Mouse (Mus musculus) retina, postnatal 1 day (tissue): Measurements from ENCODE around the gene Tmem202.

ENCODE experiments used
- DNase-seq: peaks from one replicate; pipeline ENCODE4 v3.0.0-alpha.2; 2012

Tmem202 gene

DNA sequence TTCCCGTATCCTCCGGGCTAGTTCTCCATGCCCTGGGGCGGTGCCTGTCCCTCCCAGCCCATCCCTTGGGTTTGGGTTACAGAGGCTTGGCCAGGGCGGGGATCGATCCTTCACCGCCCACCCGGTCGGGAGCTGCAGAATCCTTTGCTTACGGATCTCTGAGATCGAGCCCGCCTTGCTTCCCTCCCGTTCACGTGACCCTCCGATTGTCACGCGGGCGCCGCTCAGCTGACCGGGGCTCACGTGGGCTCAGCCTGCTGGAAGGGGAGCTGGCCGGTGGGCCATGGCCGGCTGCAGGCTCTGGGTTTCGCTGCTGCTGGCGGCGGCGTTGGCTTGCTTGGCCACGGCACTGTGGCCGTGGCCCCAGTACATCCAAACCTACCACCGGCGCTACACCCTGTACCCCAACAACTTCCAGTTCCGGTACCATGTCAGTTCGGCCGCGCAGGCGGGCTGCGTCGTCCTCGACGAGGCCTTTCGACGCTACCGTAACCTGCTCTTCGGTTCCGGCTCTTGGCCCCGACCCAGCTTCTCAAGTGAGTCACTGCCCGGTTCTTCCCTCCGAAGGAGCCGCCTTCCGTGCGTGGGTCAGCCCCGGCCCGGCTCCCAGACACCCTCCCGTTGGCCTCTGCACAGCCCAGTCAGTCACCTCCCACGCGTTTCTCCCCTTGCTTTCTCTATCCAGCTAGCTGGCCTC lies at the start of gene Tmem202, which contains the start of gene Hexa:
Gene Tmem202, minus strand, starts transcription at position 407 of the 697 bp plus-strand sequence.
Gene Hexa, plus strand, starts transcription at position 100 of the 697 bp plus-strand sequence.
- peak; percentile 94 for DNase-seq

DNA sequence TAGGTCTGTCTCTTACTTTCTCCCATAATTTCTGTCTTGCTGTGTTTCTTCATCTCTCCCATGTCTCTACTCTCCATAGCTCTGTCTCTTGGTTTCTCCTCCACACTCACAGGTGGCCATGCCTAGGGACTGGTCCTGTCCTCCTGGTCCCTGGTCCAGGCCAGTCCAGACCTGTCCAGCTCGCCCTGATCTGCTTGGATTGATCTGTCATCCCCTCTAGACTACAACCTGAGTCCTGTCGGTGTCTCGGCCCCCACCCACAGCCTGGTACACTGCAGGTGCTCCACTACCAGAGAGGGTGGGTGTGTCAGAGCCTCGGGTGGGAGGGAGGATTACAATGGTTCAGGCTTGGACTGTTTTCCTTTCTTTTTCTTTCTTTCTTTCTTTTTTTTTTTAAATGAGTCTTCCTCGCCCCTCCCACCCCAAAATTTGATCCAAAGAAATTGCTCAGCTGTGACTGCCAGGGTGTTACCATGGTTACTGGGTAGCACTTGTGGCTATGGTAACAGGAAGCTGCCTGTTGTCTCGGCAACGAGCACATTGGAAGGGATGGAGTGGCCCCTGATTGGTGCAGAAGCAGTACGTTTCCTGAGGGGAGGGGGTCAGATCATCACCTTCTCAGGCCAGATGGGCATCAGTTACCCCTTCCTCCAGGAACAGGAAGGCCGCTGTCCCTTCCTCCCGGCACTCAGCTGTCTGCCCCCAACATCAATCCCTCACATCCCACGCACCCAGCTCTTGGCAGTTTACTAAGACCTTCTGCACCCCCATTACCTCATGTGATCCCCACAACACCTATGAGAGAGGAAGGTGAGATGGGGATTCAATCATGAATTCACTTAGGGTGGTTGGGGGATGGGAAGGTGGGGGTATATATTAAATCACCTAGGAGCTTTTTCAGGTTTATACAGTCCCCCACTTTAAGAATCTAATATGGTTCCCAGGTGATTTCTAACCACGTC lies 49.3 kb upstream of the Tmem202 start:
- DNase-seq, result peak; percentile 63

DNA sequence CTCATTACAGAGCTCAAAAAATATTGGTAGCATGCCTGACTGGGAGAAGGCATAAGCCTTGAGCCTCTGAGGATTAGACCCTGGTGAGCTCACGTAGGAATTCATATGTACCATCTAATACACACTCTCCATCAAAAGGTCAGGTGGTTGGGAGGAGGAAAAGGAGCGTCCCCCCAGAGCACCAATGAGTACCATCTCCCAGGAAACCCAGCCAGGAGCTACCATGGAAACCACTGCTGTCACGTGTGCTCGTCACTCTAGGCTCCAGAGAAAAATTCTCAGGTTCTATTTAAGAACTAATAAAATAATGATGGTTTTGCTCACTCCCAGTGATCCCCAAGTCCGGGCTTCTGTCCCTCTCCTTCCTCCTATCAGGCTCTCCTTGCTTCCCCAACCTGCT lies 48.6 kb upstream of the Tmem202 start:
- DNase-seq, result no peak

DNA sequence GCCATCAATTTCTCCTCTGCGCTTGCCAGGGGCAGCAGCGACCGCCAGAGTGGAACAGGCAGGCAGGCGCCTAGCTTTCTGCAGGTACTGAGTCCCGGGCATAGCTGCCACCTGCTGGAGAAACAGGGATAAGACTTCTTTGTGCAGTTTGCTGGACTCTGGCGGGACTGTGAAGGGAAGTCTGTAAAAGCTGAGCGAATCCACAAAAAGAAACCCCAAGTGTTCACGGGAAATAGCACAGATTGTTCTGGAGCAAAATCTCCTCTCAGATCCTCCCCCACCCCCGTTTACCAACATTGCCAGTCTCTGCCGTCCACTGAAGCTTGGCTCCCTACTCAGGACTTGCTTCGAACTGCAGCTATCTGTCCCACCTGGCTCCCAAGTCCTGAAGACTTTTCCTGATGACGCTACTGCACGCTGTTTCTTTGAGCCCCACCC lies 45.2 kb upstream of the Tmem202 start:
- DNase-seq, result peak; percentile 83

DNA sequence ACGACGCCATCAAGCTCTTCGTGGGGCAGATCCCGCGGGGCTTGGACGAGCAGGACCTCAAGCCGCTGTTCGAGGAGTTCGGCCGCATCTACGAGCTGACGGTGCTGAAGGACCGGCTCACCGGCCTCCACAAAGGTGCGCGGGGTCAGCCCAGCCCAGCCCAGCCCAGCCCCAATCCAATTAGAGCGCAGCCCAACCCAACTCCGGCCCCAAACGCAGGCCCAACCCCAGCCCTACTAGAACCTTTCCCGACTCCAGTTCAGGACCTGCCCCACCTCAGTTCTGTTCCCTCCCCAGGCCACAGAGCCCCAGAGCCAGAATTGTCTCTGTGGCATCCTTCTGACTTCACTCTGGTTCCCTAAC lies 38.8 kb upstream of the Tmem202 start:
- DNase-seq, result no peak

DNA sequence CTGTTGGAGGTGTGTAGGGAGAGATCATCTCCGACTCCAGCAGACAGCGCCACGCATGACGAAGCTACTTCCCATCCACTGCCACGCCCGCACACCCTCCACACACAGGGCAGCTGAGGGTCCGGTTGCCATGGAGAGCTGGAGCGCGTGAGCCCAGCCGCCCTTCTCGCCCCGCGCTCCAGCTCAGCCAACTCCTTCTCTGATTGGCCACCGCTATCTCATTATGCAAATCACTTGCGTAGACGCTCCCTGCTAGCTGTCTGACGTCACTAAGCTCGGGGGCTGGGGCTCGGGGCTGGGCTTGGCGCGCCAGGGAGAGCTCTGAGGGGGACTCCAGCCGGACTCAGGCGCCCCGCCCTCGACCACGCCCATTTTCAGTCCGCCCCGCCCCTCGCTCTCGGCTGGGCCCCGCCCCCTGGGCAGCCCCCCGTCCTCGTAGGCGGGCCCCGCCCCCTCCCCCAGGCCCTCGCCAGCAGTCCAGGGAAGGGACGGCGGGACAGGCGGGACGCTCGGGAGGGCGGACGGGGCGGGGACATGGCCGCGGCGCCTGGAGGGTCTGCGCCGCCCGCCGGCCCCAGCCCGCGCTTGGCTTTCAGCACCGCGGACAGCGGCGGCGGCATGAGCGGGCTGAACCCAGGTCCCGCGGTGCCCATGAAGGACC lies 38.3 kb upstream of the Tmem202 start, which contains the start of gene Celf6:
Gene Celf6, plus strand, starts transcription at position 74 of the 661 bp plus-strand sequence.
- DNase-seq, result peak; percentile 100

DNA sequence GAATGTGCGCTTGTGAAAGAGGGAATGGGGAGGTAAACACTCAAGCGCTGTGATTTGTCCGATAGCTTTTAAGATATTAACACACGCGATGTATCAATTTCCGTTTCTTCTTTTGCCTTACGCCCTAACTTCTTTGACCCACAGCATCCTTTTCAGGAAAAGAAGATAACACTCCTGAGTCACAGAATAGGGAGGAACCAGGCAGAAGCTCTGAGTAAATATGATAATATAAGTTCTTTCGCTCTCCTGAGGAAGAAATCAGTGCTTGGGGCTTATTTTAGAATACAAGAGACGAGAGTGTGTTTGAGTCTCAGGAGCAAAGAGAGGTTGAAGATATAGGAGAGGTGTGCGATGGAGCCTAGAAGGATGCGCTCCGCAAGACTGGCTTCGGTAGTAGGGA lies 37.8 kb upstream of the Tmem202 start:
- DNase-seq, result no peak

DNA sequence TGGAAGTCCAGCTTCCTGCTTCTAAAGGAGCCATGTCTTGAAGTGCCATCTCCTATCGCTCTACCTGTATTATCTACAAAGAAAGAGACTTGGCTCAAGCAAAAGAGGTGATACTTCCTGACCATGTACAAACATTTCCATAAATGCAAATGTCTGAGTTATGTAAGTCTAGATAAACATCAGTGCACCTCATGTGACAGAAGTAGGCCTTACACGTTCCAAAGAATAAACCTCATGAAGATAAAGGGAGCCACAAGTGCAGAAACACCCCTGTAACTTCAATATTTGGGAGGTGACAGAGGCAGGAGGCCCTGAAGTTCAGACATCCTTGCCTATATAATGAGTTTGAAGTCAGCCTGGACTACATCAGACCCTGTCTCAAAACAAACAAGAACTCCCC lies 32.2 kb upstream of the Tmem202 start:
- DNase-seq, result no peak

DNA sequence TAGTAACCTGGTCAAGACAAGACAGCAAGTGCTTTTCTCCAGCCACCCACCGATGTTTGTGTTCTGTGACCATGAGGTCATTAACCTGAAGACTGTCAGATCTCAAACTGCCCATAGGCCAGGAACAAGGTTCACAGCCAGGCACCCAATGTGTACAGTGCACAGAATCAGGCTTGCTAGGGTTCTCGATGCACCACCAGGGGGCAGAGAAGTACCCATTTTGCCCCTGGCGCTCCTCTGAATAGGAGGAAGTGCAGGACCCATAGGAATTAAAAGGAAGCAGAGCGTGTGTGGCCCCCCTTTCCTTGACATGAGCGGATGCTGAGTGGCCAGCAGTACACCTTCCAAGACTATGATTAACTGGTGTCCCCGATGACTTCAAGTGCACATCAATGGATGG lies 27.5 kb upstream of the Tmem202 start:
- DNase-seq, result peak; percentile 84

DNA sequence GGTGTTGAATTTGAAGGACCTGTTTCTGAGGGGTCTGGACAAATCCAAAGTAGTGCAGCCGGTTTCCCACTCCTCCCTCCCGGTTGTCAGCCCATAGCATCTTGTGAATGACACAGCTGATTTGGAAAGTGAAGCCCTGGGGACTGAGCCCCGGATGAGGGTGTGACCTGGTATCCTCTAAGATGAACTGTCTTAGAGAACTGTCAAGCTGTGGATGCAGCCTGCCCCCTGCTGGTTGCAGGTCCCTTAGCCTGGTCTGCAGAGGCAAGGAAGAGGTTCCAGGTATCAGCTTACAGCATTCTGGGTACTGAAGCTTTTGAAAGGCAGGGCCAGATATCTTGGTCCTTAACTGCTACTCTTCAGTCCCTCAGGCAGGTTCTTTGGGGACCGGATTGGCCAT lies 26.0 kb upstream of the Tmem202 start:
- DNase-seq, result peak; percentile 81

DNA sequence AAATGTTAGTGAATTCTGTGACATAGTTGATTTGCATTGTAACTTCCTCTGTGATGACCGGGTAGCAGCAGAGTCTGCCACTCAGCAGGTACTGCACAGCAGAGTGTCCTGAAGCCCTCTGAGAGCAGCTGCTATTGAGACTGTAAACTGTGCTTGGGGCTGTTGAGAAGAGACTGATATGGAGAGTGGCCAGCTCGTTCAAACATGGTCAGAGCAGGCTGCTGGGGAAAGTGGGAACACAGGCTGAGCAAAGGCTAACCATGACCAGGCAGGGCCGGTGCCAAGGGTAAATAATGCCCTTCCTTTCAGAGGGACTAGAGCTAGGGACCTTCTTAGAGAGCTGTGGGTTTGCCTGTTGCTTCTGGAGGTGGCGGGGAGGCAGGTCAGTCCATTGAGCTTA lies 14.1 kb upstream of the Tmem202 start:
- no peak for DNase-seq

DNA sequence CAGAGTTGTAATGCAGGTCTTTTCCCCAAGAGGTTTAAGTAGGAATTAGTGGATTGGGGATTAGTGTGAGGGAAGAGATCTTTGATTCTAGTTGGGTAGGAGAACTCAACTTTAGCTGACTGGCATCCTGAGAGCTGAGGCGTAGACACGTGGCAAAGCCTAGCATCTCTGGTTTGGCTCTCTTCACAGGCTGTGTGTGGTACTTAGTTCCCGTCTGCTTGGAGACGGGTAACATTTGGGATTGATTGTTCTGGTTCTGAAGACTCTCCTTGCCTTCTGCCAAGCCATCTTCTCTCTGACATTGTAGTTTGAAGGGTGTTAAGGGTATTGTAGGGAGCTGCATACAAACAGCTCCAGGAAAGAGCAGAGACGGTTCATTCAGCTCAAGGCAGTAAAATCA lies 13.0 kb upstream of the Tmem202 start:
- no peak for DNase-seq

DNA sequence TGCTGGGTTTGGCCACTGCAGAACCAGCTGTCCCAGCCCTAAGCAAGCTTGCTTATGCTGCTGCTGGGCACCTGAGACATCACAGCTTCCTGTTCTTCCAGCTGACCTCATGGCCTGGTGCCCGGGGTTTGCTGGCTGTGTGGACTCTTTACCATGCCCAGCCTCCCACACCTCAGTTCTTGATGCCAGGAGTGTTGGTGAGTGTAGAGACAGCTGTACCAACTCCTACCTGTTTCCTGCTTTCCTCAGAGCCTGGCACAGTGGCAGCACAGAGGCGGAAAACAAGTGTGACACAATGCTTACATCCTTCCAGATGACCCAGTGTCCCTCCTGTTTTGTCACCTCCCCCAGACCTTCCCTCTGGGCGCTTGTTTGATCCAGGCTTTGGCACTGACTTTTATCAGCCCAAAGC lies 12.0 kb upstream of the Tmem202 start:
- no peak for DNase-seq

DNA sequence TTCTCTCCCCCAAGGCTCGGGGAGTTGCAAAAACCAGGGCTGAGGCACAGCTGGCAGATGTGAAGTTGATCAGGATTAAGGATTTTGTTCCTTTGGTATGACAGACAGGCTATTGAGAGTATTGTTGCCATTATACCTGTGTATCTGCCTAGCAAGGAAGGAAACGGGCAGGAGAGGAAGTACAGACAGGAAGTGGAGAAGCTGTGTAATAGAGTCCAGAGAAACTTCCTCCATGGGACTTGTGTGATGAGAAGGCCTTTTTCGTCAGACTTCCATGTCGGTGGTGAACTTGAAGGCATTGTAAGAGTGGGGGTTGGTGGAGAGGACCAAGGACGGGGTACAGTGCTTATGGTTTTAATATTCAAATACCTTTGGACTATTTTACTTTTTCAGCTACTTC lies 11.4 kb upstream of the Tmem202 start:
- no peak for DNase-seq

DNA sequence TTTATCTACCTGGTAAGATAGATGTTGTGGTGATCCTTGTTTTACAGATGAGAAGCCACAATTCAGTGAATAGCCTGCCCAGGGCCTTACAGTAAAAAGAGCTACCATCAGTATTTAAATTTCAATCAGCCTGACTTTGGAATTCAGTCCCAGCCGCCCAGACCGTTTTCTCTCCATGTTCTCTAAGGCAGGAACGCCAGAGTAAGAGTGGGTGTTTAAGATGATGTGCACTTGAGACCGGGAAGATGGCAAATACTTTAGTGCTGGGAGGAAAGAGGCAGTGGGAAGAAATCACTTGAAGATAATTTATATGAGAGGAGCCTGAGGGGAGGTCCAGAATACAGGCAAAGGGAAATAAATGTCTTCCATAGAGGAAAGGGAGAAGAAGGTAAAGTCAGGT lies 10.4 kb upstream of the Tmem202 start:
- DNase-seq, result no peak

DNA sequence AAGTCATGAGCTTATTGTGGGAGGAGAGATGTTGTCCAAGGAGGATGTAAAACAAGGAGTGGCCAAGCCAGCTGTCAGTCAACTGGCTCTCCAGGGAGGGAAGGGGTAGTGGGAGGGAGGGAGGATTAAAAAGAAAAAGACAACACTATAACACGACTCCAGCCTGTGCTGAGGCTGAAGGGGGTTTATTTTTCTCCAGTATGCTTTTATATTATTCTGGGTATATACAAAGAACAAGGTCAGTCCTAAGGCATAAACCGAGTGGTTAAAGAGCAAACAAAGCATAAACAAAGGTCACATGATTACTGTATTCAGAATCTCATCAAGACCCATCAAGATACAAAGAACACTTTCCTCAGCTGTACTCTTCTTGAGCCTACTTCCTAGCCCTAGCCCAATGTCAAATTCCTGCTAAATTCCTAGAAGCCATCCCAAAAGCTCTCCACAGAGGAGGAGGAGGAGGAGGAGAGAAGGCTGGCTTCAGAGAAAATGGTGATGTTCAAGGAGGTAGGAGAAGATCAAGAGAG lies 9.4 kb upstream of the Tmem202 start:
- DNase-seq, result no peak

DNA sequence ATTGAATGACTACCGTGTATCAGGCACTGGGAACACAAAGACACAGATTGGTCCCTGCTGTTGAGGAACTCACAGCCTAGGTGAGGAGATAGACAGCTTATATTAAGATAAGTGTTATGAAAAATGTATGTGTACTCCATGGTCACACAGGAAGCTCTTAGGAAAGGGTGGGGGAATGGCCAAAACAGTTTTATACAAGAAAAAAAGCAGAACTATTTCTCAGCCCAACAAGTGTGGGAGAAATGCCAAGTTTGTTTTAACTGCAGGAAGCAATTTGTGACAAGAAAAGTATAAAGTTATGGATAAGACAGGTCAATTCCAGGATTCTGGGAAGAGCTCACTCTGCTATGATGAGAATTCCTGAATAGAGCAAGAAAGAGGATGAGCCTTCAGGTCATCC lies 8.2 kb upstream of the Tmem202 start:
- no peak for DNase-seq

DNA sequence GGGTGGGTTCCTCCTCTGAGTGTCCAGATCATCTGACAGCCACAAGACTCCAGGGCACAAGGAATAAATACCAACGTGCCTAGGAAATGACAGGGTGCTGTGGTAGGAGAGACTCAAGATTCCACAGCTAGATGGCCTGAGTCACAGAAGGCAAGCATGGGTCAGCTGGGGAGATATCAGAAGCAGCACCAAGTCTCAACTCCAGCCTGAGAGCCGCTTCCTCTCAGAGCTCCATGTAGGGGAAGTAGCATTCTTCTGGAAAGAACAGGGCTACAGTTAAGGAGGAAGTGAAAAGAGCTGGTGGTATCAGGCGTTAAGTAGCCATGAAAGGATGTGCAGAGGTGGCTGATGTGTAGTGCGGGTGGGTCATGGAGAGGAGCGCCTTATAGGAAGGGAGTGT lies 5.1 kb upstream of the Tmem202 start:
- no peak for DNase-seq

DNA sequence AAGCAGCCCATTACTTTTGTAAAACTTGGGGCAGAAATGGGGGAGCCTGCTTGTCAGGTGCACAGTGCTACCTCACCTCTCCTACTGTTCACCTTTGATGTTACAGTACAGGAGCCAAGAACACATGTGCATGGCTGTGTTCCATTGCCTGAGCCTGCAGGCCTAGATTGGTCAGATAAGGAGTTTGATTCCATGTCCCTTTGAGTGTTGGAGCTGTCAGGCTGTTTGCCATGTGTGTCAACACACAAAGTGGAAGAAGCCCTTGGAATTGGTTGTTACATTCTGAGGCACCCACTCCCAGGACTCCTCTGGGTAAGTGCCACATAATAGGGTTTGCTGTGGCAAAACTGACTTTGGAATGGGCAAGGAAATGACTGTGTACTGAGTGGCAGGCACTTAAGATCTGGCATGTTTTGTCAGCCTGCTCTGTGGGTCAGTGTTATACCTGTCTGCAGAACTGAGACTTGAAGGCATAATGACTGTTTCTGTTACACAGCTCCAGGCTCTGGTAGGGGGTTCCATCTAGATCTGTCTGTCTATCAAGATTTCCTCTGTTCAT lies 3.2 kb upstream of the Tmem202 start:
- DNase-seq, result no peak

DNA sequence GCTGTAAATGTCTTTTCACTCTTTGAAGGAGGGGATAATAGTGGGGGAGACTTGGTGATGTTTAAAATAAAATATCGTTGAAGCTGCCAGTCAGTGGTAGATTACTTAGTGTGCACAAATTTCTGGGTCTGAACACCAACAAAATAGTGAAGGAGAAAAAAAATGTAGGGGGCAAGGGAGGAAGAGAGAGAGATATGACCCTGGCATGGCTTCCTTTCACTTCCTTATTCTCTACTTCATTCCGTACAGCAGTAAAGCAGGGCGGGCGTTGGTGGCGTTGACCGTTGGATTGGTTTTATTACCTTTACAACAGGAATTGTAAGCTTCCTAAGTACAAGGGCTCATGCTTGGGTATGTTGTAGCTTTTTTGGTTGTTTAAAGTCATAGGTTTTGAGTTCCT lies 2.0 kb upstream of the Tmem202 start:
- no peak for DNase-seq

DNA sequence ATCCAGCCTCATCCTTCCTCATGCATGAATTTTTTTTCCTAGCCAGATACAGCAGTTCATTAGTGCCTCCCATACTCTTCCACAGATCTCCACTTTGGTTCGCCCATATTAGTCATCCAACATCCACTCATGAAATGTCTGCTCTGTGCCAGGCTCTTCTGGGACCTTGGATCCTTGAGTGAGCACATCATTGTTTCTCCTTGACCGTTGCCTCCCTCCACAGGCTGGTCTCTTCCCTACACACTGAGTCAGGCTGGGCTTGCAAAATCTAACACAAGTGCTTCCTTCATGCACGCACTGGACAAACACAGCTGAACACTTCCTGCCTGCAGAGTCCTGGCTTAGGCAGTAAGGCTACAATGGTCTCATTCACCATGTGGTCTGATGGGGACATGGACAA lies 2.0 kb downstream of the Tmem202 start:
- DNase-seq, result no peak

DNA sequence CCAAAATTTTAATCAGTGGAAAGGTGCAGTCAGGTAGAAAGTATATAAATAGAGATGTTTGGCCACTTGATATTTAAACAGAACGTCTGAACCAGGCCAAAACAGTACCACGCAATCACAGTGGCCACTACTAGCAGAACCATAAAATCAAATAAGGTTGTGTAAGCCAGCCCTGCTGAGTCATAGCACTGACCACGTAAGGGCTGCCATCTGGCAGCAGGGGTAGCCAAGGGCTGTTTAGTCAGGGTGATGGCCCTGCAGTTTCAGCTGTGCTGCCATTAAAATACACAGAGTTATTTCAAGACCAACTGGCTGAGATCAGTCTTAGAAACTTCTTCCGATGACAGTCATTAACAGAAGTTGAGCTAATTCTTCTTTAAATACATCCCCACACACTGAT lies 5.8 kb downstream of the Tmem202 start:
- DNase-seq, result no peak

DNA sequence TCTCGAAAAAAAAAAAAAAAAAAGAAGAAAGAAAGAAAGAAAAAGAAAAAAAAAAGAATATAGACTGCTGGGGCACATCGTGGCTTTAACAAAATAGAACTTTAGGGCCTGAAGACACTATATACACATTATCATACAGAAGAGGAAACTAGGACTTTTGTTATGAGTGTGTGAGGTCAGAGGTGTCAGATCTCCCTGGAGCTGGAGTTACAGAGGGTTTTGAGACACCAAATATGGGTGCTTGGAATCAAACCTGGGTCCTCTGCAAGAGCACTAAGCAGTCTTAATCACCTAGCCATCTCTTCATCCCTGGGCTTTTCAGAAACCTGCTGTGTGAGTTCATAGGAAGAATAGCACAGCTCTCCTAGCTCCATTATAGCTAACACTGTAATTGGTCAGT lies 6.2 kb downstream of the Tmem202 start:
- no peak for DNase-seq
